Mouse (Mus musculus): Measurements from ENCODE around the gene Pde4a.
"Not testable (repeated sequence)": the region's sequence is repeated elsewhere in the genome, so short reads cannot be mapped to it uniquely, and the experiment has no call there.

Pde4a gene

GRCm38 (mm10) chr9:21220490-21221382 is 55.2 kb downstream of the Pde4a start:
- DNase-seq (ENCODE audit: low spot score) = peak; percentile 91

GRCm38 (mm10) chr9:21221383-21221929 is 55.9 kb downstream of the Pde4a start:
- peak; percentile 52 for DNase-seq (ENCODE audit: low spot score)

- DNase-seq (ENCODE audit: low spot score) = not testable (repeated sequence)
Observed at GRCm38 (mm10) chr9:21223490-21223889, 58.0 kb downstream of the Pde4a start.

- DNase-seq (ENCODE audit: low spot score) = no peak
Observed at GRCm38 (mm10) chr9:21223906-21224305, 58.4 kb downstream of the Pde4a start.

- DNase-seq (ENCODE audit: low spot score) = peak; percentile 84
Observed at GRCm38 (mm10) chr9:21224576-21225414, 59.3 kb downstream of the Pde4a start.

GRCm38 (mm10) chr9:21225415-21225758 is 59.9 kb downstream of the Pde4a start:
- no peak for DNase-seq (ENCODE audit: low spot score)

- DNase-seq (ENCODE audit: low spot score) = peak; percentile 88
Observed at GRCm38 (mm10) chr9:21227342-21227741, 61.8 kb downstream of the Pde4a start.

- DNase-seq (ENCODE audit: low spot score) = no peak
Observed at GRCm38 (mm10) chr9:21231551-21231950, 66.0 kb downstream of the Pde4a start.

GRCm38 (mm10) chr9:21232867-21233266 is 67.4 kb downstream of the Pde4a start:
- no peak for DNase-seq (ENCODE audit: low spot score)

- DNase-seq (ENCODE audit: low spot score) = no peak
Observed at GRCm38 (mm10) chr9:21233366-21233765, 67.9 kb downstream of the Pde4a start.

GRCm38 (mm10) chr9:21233805-21234204 is 68.3 kb downstream of the Pde4a start:
- DNase-seq (ENCODE audit: low spot score) = no peak

- no peak for DNase-seq (ENCODE audit: low spot score)
Observed at GRCm38 (mm10) chr9:21235341-21235740, 69.8 kb downstream of the Pde4a start.

GRCm38 (mm10) chr9:21236991-21237367 is 71.5 kb downstream of the Pde4a start:
- DNase-seq (ENCODE audit: low spot score) = no peak

GRCm38 (mm10) chr9:21237368-21238003 is 72.0 kb downstream of the Pde4a start:
- peak; percentile 44 for DNase-seq (ENCODE audit: low spot score)

- peak; percentile 52 for DNase-seq (ENCODE audit: low spot score)
Observed at GRCm38 (mm10) chr9:21238004-21238732, 72.7 kb downstream of the Pde4a start.

- DNase-seq (ENCODE audit: low spot score) = peak; percentile 83
Observed at GRCm38 (mm10) chr9:21238733-21239464, 73.4 kb downstream of the Pde4a start, which contains the start of gene Keap1. Keap1 (minus strand) TSS chr9:21239361.

GRCm38 (mm10) chr9:21239465-21239848 is 73.9 kb downstream of the Pde4a start:
- no peak for DNase-seq (ENCODE audit: low spot score)

GRCm38 (mm10) chr9:21241343-21241742 is 75.8 kb downstream of the Pde4a start:
- peak; percentile 77 for DNase-seq (ENCODE audit: low spot score)

GRCm38 (mm10) chr9:21243826-21244427 is 78.4 kb downstream of the Pde4a start:
- no peak for DNase-seq (ENCODE audit: low spot score)

- no peak for DNase-seq (ENCODE audit: low spot score)
Observed at GRCm38 (mm10) chr9:21244428-21245112, 79.1 kb downstream of the Pde4a start.
